Mouse (Mus musculus) embryonic facial prominence, embryonic 14.5 days (tissue): ENCODE measurements around the gene Cc2d2b. TPM values are rescaled to one million over a fixed set of nuclear protein-coding genes. Genes with fewer than 3 reads are reported as not detected.

Experiments used
- ATAC-seq: fragments of 200-750 bp; cut with Nextera tagmentation; 2 replicates; pipeline ENCODE4 v1.8.0; 2017; ENCODE audit warnings: low read depth, moderate number of reproducible peaks, moderate TSS enrichment
- DNase-seq: peaks from one replicate; pipeline ENCODE4 v3.0.0-alpha.2; 2015; ENCODE audit warnings: low spot score
- H3K27ac ChIP-seq: fragments of 300-500 bp; sonication (generic); replicated peaks from 2 replicates; pipeline ENCODE4 v1.5.1; 2014; ENCODE audit warnings: low read depth, mild to moderate bottlenecking, low read length, moderate library complexity
- H3K27me3 ChIP-seq: fragments of 300-500 bp; sonication (generic); replicated peaks from 2 replicates; pipeline ENCODE4 v1.6.1; 2014; ENCODE audit warnings: low read length; ENCODE audit not compliant: control insufficient read depth, insufficient read depth
- H3K36me3 ChIP-seq: fragments of 300-500 bp; sonication (generic); 2 replicates; pipeline ENCODE4 v1.6.1; 2014; ENCODE audit warnings: low read length, mixed read lengths; ENCODE audit not compliant: control insufficient read depth, insufficient read depth
- H3K4me1 ChIP-seq: fragments of 300-500 bp; sonication (generic); 2 replicates; pipeline ENCODE4 v1.6.1; 2014; ENCODE audit warnings: antibody characterized with exemption, low read length; ENCODE audit not compliant: control insufficient read depth, insufficient read depth
- H3K4me2 ChIP-seq: fragments of 300-500 bp; sonication (generic); 2 replicates; pipeline ENCODE4 v1.6.1; 2014; ENCODE audit warnings: low read depth, mild to moderate bottlenecking, low read length, moderate library complexity, mixed read lengths
- H3K4me3 ChIP-seq: fragments of 300-500 bp; sonication (generic); 2 replicates; pipeline ENCODE4 v1.5.1; 2014; ENCODE audit warnings: low read depth, mild to moderate bottlenecking, low read length
- H3K9ac ChIP-seq: fragments of 300-500 bp; sonication (generic); 2 replicates; pipeline ENCODE4 v1.6.1; 2014; ENCODE audit warnings: low read depth, mild to moderate bottlenecking, low read length, moderate library complexity, mixed read lengths
- H3K9me3 ChIP-seq: fragments of 300-500 bp; sonication (generic); 2 replicates; pipeline ENCODE4 v1.6.1; 2016; ENCODE audit warnings: low read length; ENCODE audit not compliant: control insufficient read depth
- WGBS: fragments of 180-500 bp; shearing (Covaris S2); extraction: QIAGEN DNeasy Blood & Tissue Kit; methylation state at CpG from one replicate; pipeline ENCODE4 v1.1.7; 2014; 5-methylcytosine and 5-hydroxymethylcytosine counted together
- polyA plus RNA-seq: library from polyadenylated mRNA; unstranded; fragments of >200 nt; fragmentation: Nextera tagmentation; extraction: Ambion mirVana; gene quantifications from 2 replicates; pipeline ENCODE4 v1.2.1, GENCODE M21; 2014

Cc2d2b gene
- polyA plus RNA-seq, 1 experiment from 2014 or later = not detected

DNA sequence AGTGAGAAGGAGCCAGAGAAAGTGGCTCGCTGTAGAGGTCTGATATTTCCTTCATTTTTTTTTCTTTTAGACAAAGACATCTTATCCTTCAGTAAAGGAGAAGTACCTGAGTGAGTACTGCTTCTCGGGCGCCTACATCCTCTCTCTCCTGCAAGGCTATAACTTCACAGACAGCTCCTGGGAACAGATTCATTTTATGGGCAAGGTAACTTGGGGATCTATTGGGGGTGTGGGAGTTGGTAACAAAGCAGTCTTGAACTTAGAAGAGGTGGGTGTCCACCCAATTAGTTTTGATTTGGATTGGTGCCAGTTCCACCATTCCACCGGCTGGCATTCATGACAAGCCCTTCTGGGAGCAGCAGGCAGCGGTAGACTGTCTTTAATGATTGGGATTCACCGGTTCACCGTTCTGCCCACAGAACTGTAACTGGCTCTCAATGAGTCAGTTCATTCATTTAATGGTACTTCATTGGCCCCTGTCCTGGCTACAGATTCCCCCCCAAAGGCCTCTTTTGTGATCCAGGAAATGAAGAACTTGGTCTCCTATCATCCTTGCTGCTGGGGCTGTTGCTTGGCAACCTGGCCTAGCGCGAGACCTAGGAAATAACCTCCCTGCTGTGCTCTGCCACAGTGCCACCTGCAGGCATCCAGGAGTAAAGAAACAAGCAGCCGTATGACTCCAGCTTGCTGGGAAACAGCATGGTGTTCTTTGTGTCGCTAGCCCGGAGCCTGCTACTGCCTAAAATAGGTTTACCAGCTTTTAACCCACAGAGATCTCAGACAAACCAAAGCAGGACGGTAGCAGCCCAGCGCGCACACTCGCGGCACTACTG, 11.7 kb upstream of the Cc2d2b start:
- Histone ChIP-seq H3K4me3 (peak overlapping the region; percentile 10; the same call in 1 of the 2 replicates), H3K27ac (peak overlapping the region; percentile 36; the same call in 1 of the 2 replicates), H3K4me1 (no peaks in the 10 kb centered on the region), H3K9me3 (no peaks in the 10 kb centered on the region), H3K36me3 (no peaks in the 10 kb centered on the region), H3K9ac (peak overlapping the region; percentile 48), H3K4me2 (peak overlapping the region; percentile 53), H3K27me3 (no peaks in the 10 kb centered on the region)
- DNase-seq (peak; percentile 91), ATAC-seq (peak; percentile 93)
- whole genome bisulfite sequencing = 28% methylated on average over 17 of the region's 17 CpGs

DNA sequence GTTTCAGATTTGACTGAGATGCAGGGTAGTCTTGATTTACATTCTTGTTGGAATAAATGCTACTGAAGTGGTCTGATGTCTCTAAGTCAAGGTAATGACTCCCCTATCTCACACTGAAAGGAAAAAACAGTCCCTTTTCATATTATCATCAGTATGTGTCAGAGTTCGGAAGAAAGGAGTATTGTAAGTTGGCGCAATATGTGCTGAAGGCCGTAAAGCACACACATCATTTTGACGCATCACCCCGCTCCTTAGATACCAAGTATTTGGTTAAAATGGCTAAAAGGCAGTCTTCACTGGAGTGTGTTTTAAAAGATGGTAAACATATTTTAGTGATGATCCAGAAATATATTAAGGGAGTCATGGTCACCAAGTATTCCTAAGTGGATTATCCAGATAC, 10.9 kb upstream of the Cc2d2b start:
- H3K4me1 ChIP-seq = no peaks in the 10 kb centered on the region
- peak overlapping the region; percentile 10; the same call in 1 of the 2 replicates for H3K4me3 ChIP-seq
- WGBS = 83% methylated on average over 5 of the region's 5 CpGs
- H3K9me3 ChIP-seq = no peaks in the 10 kb centered on the region
- peak overlapping the region; percentile 53 for H3K4me2 ChIP-seq
- H3K9ac ChIP-seq = peak overlapping the region; percentile 48
- no peaks in the 10 kb centered on the region for H3K36me3 ChIP-seq
- DNase-seq (no peak), ATAC-seq (no peak)
- no peaks in the 10 kb centered on the region for H3K27me3 ChIP-seq
- peak overlapping the region; percentile 36; the same call in 1 of the 2 replicates for H3K27ac ChIP-seq

- H3K36me3 ChIP-seq = no peaks in the 10 kb centered on the region
- WGBS = 85% methylated on average over 13 of the region's 13 CpGs
- no peak overlapping the region for H3K27ac ChIP-seq
- H3K4me1 ChIP-seq = no peaks in the 10 kb centered on the region
- ATAC-seq (no peak), DNase-seq (no peak)
- no peaks in the 10 kb centered on the region for H3K9me3 ChIP-seq
- no peak overlapping the region for H3K4me2 ChIP-seq
- no peak overlapping the region for H3K4me3 ChIP-seq
- no peak overlapping the region for H3K9ac ChIP-seq
- no peaks in the 10 kb centered on the region for H3K27me3 ChIP-seq
Observed at GRCm38 (mm10) chr19:40738683-40739324, 9.7 kb upstream of the Cc2d2b start.

- Histone ChIP-seq H3K4me2 (no peak overlapping the region), H3K27me3 (no peaks in the 10 kb centered on the region), H3K4me3 (no peak overlapping the region), H3K27ac (no peak overlapping the region), H3K36me3 (no peaks in the 10 kb centered on the region), H3K9me3 (no peaks in the 10 kb centered on the region), H3K9ac (no peak overlapping the region), H3K4me1 (no peaks in the 10 kb centered on the region)
- ATAC-seq (no peak), DNase-seq (no peak)
- 47% methylated on average over 4 of the region's 4 CpGs for WGBS
Observed at GRCm38 (mm10) chr19:40746603-40747002, 1.9 kb upstream of the Cc2d2b start.

GRCm38 (mm10) chr19:40754311-40754710, 5.8 kb downstream of the Cc2d2b start:
- Histone ChIP-seq H3K9ac (no peak overlapping the region), H3K4me2 (no peak overlapping the region), H3K27ac (no peak overlapping the region), H3K9me3 (no peaks in the 10 kb centered on the region), H3K36me3 (no peaks in the 10 kb centered on the region), H3K4me3 (no peak overlapping the region), H3K4me1 (no peaks in the 10 kb centered on the region), H3K27me3 (no peaks in the 10 kb centered on the region)
- ATAC-seq = no peak
- DNase-seq = no peak
- WGBS = 78% methylated on average over 2 of the region's 2 CpGs

- Histone ChIP-seq H3K9ac (no peak overlapping the region), H3K4me1 (no peaks in the 10 kb centered on the region), H3K9me3 (no peaks in the 10 kb centered on the region), H3K27me3 (no peaks in the 10 kb centered on the region), H3K27ac (no peak overlapping the region), H3K36me3 (no peaks in the 10 kb centered on the region), H3K4me3 (no peak overlapping the region), H3K4me2 (no peak overlapping the region)
- DNase-seq = no peak
- ATAC-seq = no peak
- 71% methylated on average over 2 of the region's 2 CpGs for WGBS
Observed at GRCm38 (mm10) chr19:40760071-40760470, 11.5 kb downstream of the Cc2d2b start.

DNA sequence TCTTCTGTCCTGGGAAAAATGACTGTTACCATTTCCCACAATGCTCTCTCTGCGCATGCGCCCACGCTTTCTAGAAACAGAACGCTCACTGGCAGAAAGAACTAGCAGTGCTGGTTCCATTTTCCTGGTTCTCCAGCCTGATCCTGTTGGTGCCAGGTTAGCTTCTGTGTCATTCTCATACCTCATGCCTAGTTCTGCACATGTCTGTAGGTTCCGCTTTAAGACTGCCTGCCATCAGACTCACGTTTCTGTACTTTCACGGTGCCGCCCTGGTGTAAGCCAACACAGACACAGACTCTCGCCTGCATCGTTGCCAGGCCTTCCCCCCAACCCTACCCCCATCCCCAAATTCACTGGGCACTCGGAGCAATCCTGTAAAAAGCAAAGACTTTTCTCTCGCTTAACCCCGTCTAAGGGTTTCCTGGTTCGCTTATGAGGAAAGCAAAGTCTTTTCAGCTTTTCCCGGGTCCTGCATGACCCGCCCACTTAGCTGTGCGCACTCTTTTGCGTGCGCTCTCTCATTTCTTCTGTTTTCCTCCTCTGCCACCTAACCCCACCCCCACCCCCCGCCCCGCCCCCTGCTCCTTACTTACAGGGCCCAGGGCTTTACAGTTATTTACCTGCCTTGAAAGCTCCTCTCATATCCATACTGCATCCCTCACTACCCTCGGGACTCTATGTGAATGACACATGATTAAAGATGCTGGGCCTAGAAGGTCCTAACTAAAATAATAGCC, 13.6 kb downstream of the Cc2d2b start:
- Histone ChIP-seq H3K36me3 (no peaks in the 10 kb centered on the region), H3K27ac (no peak overlapping the region), H3K27me3 (no peaks in the 10 kb centered on the region), H3K4me2 (peak overlapping the region; percentile 62), H3K9ac (peak overlapping the region; percentile 69), H3K9me3 (no peaks in the 10 kb centered on the region), H3K4me3 (peak overlapping the region; percentile 38), H3K4me1 (no peaks in the 10 kb centered on the region)
- 29% methylated on average over 22 of the region's 22 CpGs for WGBS
- DNase-seq (peak; percentile 36), ATAC-seq (peak; percentile 55; the same call in 1 of the 2 replicates)

GRCm38 (mm10) chr19:40767189-40767588, 18.6 kb downstream of the Cc2d2b start:
- no peak for ATAC-seq
- H3K4me1 ChIP-seq = no peaks in the 10 kb centered on the region
- DNase-seq = no peak
- no peaks in the 10 kb centered on the region for H3K36me3 ChIP-seq
- H3K27me3 ChIP-seq = no peaks in the 10 kb centered on the region
- 80% methylated on average over 2 of the region's 2 CpGs for WGBS
- no peak overlapping the region for H3K4me2 ChIP-seq
- H3K9me3 ChIP-seq = no peaks in the 10 kb centered on the region
- H3K4me3 ChIP-seq = no peak overlapping the region
- no peak overlapping the region for H3K27ac ChIP-seq
- no peak overlapping the region for H3K9ac ChIP-seq
